Mouse (Mus musculus): ENCODE data around the gene Fam228a. TPM values are rescaled to one million over a fixed set of nuclear protein-coding genes. Genes with fewer than 3 reads are reported as not detected.
A peak's percentile ranks its signal among the peaks of the same experiment; 100 is the strongest.
"Not testable (repeated sequence)": the region's sequence is repeated elsewhere in the genome, so short reads cannot be mapped to it uniquely, and the experiment has no call there.

Gene Fam228a
- polyA plus RNA-seq, 1 experiment from 2014 or later, result 0.63 TPM

DNA sequence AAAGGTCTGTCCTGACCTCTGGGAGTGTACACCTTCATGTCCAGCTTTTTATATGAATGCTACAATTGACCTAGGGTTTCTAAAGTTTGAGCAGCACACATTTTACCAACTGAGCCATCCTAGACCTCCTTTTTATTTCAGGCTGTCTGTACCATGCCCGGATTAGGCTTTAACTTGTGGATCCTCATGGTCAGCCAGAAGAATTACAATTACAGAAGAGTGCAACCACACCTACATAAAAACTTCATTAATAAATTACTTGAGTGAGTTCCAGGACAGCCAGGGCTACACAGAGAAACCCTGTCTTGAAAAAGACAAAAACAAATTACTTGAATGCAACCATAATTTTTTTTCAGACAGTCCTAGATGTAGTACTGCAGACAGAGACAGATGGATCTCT, 18.8 kb upstream of the Fam228a start:
- Histone ChIP-seq H3K4me3 (no peak overlapping the region), H3K27ac (replicated peaks) (no peak overlapping the region), H3K27me3 (no peaks in the 10 kb centered on the region), H3K9ac (replicated peaks) (no peak overlapping the region), H3K4me2 (replicated peaks) (no peak overlapping the region), H3K4me1 (no peaks in the 10 kb centered on the region), H3K36me3 (no peaks in the 10 kb centered on the region), H3K9me3 (no peaks in the 10 kb centered on the region)
- no peak for ATAC-seq (ENCODE audit: low FRiP score, low read depth)
- 77% methylated on average over 1 of the region's 1 CpGs for WGBS

DNA sequence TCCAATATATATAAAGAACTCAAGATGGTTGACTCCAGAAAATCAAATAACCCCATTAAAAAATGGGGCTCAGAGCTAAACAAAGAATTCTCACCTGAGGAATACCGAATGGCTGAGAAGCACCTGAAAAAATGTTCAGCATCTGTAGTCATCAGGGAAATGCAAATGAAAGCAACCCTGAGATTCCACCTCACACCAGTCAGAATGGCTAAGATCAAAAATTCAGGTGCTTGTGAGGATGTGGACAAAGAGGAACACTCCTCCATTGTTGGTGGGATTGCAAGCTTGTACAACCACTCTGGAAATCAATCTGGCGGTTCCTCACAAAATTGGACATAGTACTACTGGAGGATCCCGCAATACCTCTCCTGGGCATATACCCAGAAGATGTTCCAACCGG, 16.2 kb upstream of the Fam228a start:
- not testable (repeated sequence) for ATAC-seq (ENCODE audit: low FRiP score, low read depth); H3K4me2 ChIP-seq (replicated peaks); H3K9me3 ChIP-seq; H3K27me3 ChIP-seq; H3K36me3 ChIP-seq; H3K4me3 ChIP-seq; H3K27ac ChIP-seq (replicated peaks); H3K4me1 ChIP-seq; H3K9ac ChIP-seq (replicated peaks)
- 88% methylated on average over 4 of the region's 4 CpGs for WGBS

DNA sequence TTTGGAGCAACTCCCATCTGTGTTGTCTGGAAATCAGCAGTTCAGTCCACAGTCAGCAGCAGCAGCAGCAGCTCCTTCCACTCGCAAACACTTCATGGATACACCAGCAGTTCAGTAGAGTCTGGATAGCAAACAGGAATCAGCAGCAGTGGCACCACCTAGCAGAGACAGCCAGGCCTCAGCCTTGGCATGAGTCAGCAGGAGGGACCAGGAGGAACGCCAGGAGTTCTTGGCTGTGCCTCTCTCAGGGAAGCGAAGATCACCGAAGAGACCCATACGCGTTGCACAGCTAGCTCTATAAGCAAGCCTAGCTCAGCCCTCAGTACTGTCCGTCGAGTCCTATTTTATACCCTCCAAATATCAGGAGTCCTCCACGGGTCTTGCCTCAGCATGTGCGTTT, 6.3 kb upstream of the Fam228a start:
- Histone ChIP-seq H3K9ac (replicated peaks) (no peak overlapping the region), H3K27me3 (no peaks in the 10 kb centered on the region), H3K9me3 (no peaks in the 10 kb centered on the region), H3K4me1 (no peaks in the 10 kb centered on the region), H3K4me3 (no peak overlapping the region), H3K27ac (replicated peaks) (no peak overlapping the region), H3K4me2 (replicated peaks) (no peak overlapping the region), H3K36me3 (no peaks in the 10 kb centered on the region)
- WGBS, result 89% methylated on average over 10 of the region's 10 CpGs
- ATAC-seq (ENCODE audit: low FRiP score, low read depth), result no peak

DNA sequence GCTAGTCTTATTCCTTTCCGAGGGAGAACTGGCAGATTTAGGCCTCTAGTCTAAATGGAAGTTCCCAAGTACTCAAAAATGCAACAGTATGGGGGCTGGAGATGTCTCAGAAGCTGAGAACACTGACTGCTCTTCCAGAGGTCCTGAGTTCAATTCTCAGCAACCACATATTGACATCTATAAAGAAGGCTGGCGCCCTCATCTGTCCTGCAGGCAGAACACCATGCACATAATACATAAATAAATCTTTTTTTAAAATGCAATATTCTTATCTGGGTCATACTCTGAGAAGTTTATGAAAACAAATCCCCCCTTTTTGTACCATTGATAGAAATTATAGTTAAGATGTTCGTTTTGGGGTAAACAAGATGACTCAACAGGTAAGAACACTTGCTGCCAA, 4.0 kb upstream of the Fam228a start:
- Histone ChIP-seq H3K27ac (replicated peaks) (no peak overlapping the region), H3K27me3 (no peaks in the 10 kb centered on the region), H3K4me2 (replicated peaks) (no peak overlapping the region), H3K9me3 (no peaks in the 10 kb centered on the region), H3K9ac (replicated peaks) (no peak overlapping the region), H3K4me3 (no peak overlapping the region), H3K4me1 (no peaks in the 10 kb centered on the region), H3K36me3 (no peaks in the 10 kb centered on the region)
- no peak for ATAC-seq (ENCODE audit: low FRiP score, low read depth)
- WGBS, result 88% methylated on average over 3 of the region's 3 CpGs

DNA sequence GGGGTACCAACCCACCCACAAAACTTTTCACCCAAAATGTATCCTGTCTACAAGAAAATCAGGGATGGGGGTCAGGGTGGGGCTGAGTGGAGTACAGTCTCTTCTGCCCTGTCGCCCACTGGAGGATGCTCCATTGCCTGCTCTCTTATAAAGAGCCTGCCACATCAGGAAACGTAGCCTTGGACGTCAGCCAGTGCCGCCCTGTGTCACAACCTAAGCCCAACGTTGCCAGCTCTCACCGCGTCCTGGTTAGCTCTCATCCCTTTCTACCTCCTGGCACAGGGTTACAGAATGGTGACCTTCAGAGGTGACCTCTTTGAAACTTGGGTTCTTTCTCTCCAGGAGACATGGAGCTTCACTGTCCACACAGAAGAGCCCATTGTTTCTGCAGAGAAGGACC, 2.6 kb upstream of the Fam228a start:
- WGBS, result 85% methylated on average over 7 of the region's 7 CpGs
- H3K27me3 ChIP-seq, result no peaks in the 10 kb centered on the region
- no peak overlapping the region for H3K27ac ChIP-seq (replicated peaks)
- no peak for ATAC-seq (ENCODE audit: low FRiP score, low read depth)
- H3K9me3 ChIP-seq, result no peaks in the 10 kb centered on the region
- no peak overlapping the region for H3K4me3 ChIP-seq
- no peak overlapping the region for H3K9ac ChIP-seq (replicated peaks)
- no peaks in the 10 kb centered on the region for H3K4me1 ChIP-seq
- H3K36me3 ChIP-seq, result no peaks in the 10 kb centered on the region
- H3K4me2 ChIP-seq (replicated peaks), result no peak overlapping the region

DNA sequence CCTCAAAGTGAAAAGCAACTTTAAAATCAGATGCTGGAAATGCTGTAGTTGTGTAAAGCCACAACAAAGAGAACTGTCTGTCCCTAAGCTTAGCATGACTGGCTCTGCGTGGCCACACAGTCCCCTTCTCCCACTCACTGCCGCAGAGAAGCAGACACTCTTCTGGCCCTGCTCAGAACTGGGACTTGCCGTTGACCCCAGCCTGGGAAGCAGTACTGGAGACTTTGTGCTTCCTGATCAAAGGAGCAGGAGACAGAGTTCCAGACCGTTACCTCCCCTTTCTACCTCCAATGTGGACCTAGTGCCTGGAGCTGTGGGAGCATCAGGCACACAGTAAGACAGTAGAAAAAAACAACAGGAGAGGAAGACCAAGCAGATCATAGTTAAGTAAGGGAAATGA, 5.9 kb downstream of the Fam228a start:
- Histone ChIP-seq H3K4me2 (replicated peaks) (no peak overlapping the region), H3K4me3 (no peak overlapping the region), H3K4me1 (no peaks in the 10 kb centered on the region), H3K36me3 (no peaks in the 10 kb centered on the region), H3K9me3 (no peaks in the 10 kb centered on the region), H3K27ac (replicated peaks) (no peak overlapping the region), H3K27me3 (no peaks in the 10 kb centered on the region), H3K9ac (replicated peaks) (no peak overlapping the region)
- 63% methylated on average over 4 of the region's 4 CpGs for WGBS
- ATAC-seq (ENCODE audit: low FRiP score, low read depth), result no peak

DNA sequence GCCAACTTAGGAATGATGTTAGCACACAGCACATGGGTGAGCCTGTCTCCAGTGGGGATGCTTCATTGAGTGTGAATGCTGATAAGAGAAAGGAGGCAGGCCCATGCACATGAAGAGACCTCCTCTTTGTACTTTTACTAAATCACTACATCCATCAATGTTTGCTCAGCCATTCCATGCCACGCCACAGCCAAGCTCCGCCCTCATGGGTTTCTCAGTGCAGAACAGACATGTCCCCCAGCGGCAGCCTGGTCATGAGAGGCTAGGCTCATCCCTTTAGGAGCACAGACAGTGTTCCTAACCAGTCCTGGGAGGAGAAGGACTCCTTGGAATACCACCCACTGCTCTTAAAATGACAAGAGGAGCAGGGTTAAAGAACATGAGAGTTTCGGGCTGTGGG, 6.6 kb downstream of the Fam228a start:
- no peak overlapping the region for H3K4me3 ChIP-seq
- H3K4me2 ChIP-seq (replicated peaks), result no peak overlapping the region
- H3K9me3 ChIP-seq, result no peaks in the 10 kb centered on the region
- H3K36me3 ChIP-seq, result no peaks in the 10 kb centered on the region
- no peak overlapping the region for H3K27ac ChIP-seq (replicated peaks)
- H3K27me3 ChIP-seq, result no peaks in the 10 kb centered on the region
- no peaks in the 10 kb centered on the region for H3K4me1 ChIP-seq
- ATAC-seq (ENCODE audit: low FRiP score, low read depth), result no peak
- H3K9ac ChIP-seq (replicated peaks), result no peak overlapping the region
- WGBS, result 85% methylated on average over 4 of the region's 4 CpGs

DNA sequence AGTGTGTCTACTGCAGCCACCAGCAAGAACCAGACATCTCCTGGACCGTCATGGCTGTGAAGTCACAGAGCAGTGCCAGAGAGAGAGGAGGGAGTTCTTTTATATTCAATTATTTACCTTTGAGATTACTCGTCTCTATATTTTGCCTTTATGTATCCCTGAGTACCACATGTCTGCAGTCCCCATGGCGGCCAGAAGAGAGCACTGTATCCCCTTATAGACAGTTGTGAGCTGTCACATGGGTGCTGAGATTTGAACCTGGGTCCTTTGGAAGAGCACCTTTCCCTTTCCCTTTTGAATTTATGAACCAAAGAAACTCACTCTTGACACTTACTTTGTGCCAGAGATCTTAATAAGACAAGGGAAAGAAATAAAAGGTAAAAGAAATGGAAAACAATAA, 9.1 kb downstream of the Fam228a start:
- Histone ChIP-seq H3K27me3 (no peaks in the 10 kb centered on the region), H3K4me2 (replicated peaks) (no peak overlapping the region), H3K9me3 (no peaks in the 10 kb centered on the region), H3K4me3 (no peak overlapping the region), H3K4me1 (no peaks in the 10 kb centered on the region), H3K9ac (replicated peaks) (no peak overlapping the region), H3K36me3 (no peaks in the 10 kb centered on the region), H3K27ac (replicated peaks) (no peak overlapping the region)
- WGBS, result 92% methylated on average over 3 of the region's 3 CpGs
- ATAC-seq (ENCODE audit: low FRiP score, low read depth), result no peak

DNA sequence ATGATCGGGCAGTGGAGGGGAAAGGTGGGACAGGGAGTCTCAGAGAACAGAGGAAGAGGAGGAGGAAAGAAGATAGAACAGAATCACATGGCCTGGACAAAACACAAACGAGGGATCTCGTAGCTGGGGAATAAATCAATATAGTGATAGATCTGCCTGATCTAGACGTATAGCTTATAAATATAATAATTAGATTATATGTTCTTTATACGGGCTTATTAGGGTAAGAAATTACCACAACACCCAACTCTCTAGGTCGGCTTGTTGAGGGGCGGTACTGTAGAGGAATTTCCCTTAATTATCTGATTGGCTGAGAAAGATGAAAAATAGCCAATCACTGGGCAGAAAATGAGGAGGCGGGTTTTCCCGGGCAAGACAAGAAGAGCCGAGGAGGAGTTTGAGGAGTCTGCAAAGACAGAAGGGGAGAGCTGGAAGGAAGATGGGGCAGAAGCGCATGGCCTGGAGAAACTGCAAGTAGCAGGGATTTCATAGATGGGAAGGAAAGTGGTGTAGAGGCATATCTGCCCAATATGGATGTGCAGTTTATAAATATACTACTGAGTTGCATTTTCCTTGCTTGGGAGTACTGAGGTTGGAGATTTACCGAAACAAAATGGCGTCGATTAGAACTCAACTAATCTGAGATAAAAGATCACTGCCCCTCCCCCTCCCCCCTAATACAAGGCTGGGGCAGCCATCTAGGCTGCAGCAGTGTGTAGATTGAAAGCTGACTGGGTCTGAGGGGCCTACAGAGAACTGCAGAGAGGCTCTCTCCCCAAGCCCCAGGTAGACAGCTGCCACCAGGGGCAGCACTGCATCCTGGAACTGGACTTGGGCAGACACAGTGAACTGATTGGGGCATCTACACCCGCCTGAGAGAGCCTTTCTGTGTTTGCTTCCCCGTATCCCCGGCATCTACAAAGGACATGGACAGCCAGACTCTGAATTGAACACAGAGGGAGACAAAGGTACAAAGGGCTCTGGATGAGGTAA, 18.2 kb downstream of the Fam228a start:
- H3K9ac ChIP-seq (replicated peaks), result no peak overlapping the region
- H3K36me3 ChIP-seq, result no peaks in the 10 kb centered on the region
- H3K27ac ChIP-seq (replicated peaks), result no peak overlapping the region
- H3K4me2 ChIP-seq (replicated peaks), result no peak overlapping the region
- H3K9me3 ChIP-seq, result no peaks in the 10 kb centered on the region
- no peak for ATAC-seq (ENCODE audit: low FRiP score, low read depth)
- no peak overlapping the region for H3K4me3 ChIP-seq
- peaks cover 3% of the 10 kb centered on the region; the same call in 1 of the 2 replicates for H3K4me1 ChIP-seq
- H3K27me3 ChIP-seq, result no peaks in the 10 kb centered on the region; the same call in 1 of the 2 replicates
- WGBS, result 78% methylated on average over 17 of the region's 17 CpGs

DNA sequence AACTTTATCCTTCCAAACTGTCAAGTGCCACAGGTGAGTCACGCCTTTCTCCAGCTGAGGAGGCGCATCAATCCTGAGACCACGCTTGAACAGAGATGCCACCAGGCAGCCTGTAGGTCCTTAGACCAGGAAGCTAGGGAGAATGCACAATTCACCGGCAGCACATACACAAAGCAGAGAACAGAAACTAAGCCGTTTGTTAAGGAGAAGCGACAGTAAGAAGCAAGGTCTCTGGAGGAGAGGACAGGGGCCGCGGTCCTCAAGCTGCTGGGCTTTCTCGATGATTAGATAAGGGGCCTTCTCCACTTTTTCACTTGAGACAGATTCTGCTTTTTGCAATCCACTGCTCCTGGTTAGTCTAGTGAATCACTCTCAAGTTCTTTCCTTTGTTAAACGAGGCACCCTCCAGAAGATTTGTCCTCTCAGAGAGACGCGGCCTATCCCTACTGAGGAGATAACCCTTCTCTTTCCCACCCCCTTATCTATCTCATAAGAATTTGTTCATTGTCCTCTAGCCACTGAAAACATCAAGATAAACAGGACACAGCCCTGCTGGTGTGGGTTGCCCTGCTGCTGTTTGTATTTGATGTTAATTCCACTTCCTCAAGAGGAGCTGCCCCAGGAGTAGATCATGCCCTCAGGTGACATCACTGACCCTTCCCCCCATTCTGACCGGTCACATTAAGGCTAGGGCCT, 19.0 kb downstream of the Fam228a start:
- no peaks in the 10 kb centered on the region; the same call in 1 of the 2 replicates for H3K27me3 ChIP-seq
- no peak overlapping the region for H3K9ac ChIP-seq (replicated peaks)
- no peak overlapping the region for H3K27ac ChIP-seq (replicated peaks)
- no peak overlapping the region for H3K4me3 ChIP-seq
- ATAC-seq (ENCODE audit: low FRiP score, low read depth), result no peak
- peaks cover 3% of the 10 kb centered on the region; the same call in 1 of the 2 replicates for H3K4me1 ChIP-seq
- H3K9me3 ChIP-seq, result no peaks in the 10 kb centered on the region
- H3K36me3 ChIP-seq, result no peaks in the 10 kb centered on the region
- WGBS, result 88% methylated on average over 13 of the region's 13 CpGs
- H3K4me2 ChIP-seq (replicated peaks), result no peak overlapping the region

DNA sequence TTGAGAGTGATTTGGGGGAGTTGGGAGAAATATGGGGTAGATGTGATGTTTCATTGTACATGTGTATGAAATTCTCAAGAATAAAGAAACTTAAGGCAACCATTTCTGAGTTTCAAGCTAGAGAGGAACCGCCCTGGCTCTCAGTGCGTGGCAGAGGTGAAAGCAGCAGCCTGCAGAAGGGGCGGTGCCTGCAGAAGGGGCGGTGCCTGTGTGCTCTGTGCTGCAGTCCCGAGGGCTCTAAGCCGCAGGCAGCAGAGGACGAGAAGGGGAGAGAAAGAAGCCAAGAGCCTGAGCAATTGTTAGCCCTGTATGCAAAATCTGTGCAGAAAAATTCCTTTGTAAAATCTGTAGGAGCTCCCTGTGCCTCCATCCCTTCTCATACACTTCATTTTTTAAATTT, 20.8 kb downstream of the Fam228a start:
- WGBS, result 8% methylated on average over 7 of the region's 7 CpGs
- 0 out of 2 replicates have a peak overlapping the region, but pooled peaks have one; percentile 17 for H3K4me2 ChIP-seq (replicated peaks)
- no peaks in the 10 kb centered on the region for H3K36me3 ChIP-seq
- H3K9ac ChIP-seq (replicated peaks), result no peak overlapping the region
- no peaks in the 10 kb centered on the region; the same call in 1 of the 2 replicates for H3K27me3 ChIP-seq
- H3K4me1 ChIP-seq, result peaks cover 3% of the 10 kb centered on the region; the same call in 1 of the 2 replicates
- H3K9me3 ChIP-seq, result no peaks in the 10 kb centered on the region
- no peak overlapping the region for H3K4me3 ChIP-seq
- ATAC-seq (ENCODE audit: low FRiP score, low read depth), result peak; percentile 78
- H3K27ac ChIP-seq (replicated peaks), result no peak overlapping the region

DNA sequence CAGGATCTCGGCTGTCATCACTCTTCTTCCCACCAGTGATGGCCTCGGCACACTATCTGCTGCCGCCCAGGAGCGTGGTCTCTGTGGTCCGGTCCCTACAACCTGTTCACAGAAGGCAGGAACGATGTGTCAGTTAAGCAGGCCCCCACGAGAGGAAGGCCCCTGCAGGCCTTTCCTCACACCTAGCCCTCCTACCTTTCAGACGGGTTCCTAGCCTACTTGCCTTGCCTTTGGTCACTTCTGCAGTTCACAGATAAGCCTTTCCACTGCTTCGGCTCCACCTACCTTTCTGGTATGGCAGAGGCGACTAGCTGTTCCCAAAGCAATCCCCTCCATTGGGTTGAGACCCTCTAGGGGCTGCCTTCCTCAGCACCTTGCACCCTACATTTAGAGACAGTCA, 22.6 kb downstream of the Fam228a start:
- no peak for ATAC-seq (ENCODE audit: low FRiP score, low read depth)
- Histone ChIP-seq H3K27me3 (no peaks in the 10 kb centered on the region; the same call in 1 of the 2 replicates), H3K27ac (replicated peaks) (no peak overlapping the region), H3K4me3 (no peak overlapping the region), H3K4me1 (peaks cover 3% of the 10 kb centered on the region; the same call in 1 of the 2 replicates), H3K9ac (replicated peaks) (no peak overlapping the region), H3K9me3 (no peaks in the 10 kb centered on the region), H3K36me3 (no peaks in the 10 kb centered on the region), H3K4me2 (replicated peaks) (no peak overlapping the region)
- 85% methylated on average over 10 of the region's 10 CpGs for WGBS

Data from midbrain, embryonic 12.5 days (tissue).